ENCODE assay signal across 37 mouse cellular contexts in genomic region chr6:115643315-115643714, GRCm38 (mm10). TPM values are rescaled to one million over a fixed set of nuclear protein-coding genes. Genes with fewer than 3 reads are reported as not detected.
"Had no signal": no experiment of that assay in that cellular context is flagged by ENCODE, and none has a peak within 500 bp of the region (broad histone marks: within the 10 kb centered on the region; RNA-seq: fewer than 3 reads in every experiment).

No protein-coding gene starts in this region.

- H3K27me3 ChIP-seq: heart, embryonic 13.5 days; heart, embryonic 15.5 days; hindbrain, embryonic 13.5 days; hindbrain, embryonic 15.5 days; kidney, embryonic 15.5 days; limb, embryonic 13.5 days; limb, embryonic 15.5 days; liver, embryonic 12.5 days had no signal

- H3K4me3 ChIP-seq: gastrocnemius, adult 2 months; heart, adult 2 months; heart, embryonic 13.5 days; heart, embryonic 15.5 days; hindbrain, embryonic 10.5 days; hindbrain, embryonic 13.5 days; hindbrain, embryonic 15.5 days; kidney, embryonic 15.5 days; limb, embryonic 13.5 days; limb, embryonic 15.5 days; liver, embryonic 12.5 days had no signal

- H3K4me1 ChIP-seq: hindbrain, embryonic 10.5 days; kidney, embryonic 15.5 days; limb, embryonic 15.5 days had no signal

- H3K4me2 ChIP-seq: heart, embryonic 11.5 days; heart, embryonic 13.5 days; heart, embryonic 15.5 days; hindbrain, embryonic 13.5 days; hindbrain, embryonic 15.5 days; kidney, embryonic 15.5 days; limb, embryonic 13.5 days; limb, embryonic 15.5 days; liver, embryonic 12.5 days had no signal

- H3K27ac ChIP-seq: gastrocnemius, adult 2 months; heart, adult 2 months; heart, embryonic 13.5 days; heart, embryonic 15.5 days; hindbrain, embryonic 10.5 days; hindbrain, embryonic 13.5 days; hindbrain, embryonic 15.5 days; hindbrain, postnatal 0 days; kidney, embryonic 15.5 days; kidney, postnatal 0 days; limb, embryonic 13.5 days; limb, embryonic 15.5 days; liver, embryonic 12.5 days; liver, embryonic 14.5 days had no signal

- DNase-seq: gastrocnemius, adult 2 months; gastrocnemius, postnatal 10 days; gastrocnemius, postnatal 25 days; heart, adult 2 months; heart, postnatal 14 days; heart, postnatal 4 days; kidney, adult 11 months; kidney, adult 2 months; kidney, adult 9 months; kidney, postnatal 14 days; kidney, postnatal 36 days; layer of hippocampus, adult 9-11 months; layer of hippocampus, postnatal 36 days; left cerebral cortex, postnatal 4 days had no signal

- H3K9me3 ChIP-seq: heart, embryonic 13.5 days; heart, embryonic 15.5 days; hindbrain, embryonic 10.5 days; hindbrain, embryonic 13.5 days; hindbrain, embryonic 15.5 days; kidney, embryonic 15.5 days; limb, embryonic 13.5 days; limb, embryonic 15.5 days; liver, embryonic 12.5 days had no signal

- ATAC-seq: hindbrain, postnatal 0 days; intestine, embryonic 16.5 days; liver, embryonic 12.5 days had no signal

- H3K9ac ChIP-seq: heart, embryonic 13.5 days; heart, embryonic 15.5 days; hindbrain, embryonic 13.5 days; hindbrain, embryonic 15.5 days; kidney, embryonic 15.5 days; limb, embryonic 13.5 days; limb, embryonic 15.5 days; liver, embryonic 12.5 days; liver, embryonic 14.5 days had no signal

RNA-seq across cellular contexts. Expression of gene Mkrn2os, which starts 50.9 kb away (rescaled TPM):
- total RNA-seq: granulocyte monocyte progenitor cell, adult 5-6 weeks; hindbrain, postnatal 0 days; layer of hippocampus, adult 18-20 months; layer of hippocampus, adult 8-10 months; layer of hippocampus, postnatal 14 days; layer of hippocampus, postnatal 36 days; left cerebral cortex, adult 18-20 months; left cerebral cortex, adult 8-10 months; left cerebral cortex, postnatal 10 days; left cerebral cortex, postnatal 25 days; left cerebral cortex, postnatal 4 days had no signal
- polyA plus RNA-seq: limb, embryonic 11.5 days had no signal
